Mouse (Mus musculus) lung, postnatal 0 days (tissue): ENCODE data around the gene Gng2.

Experiments used
- CTCF ChIP-seq: IDR thresholded peaks from 2 replicates; pipeline ENCODE4 v1.5.1; 2016; ENCODE audit warnings: antibody characterized with exemption, mild to moderate bottlenecking
- EP300 ChIP-seq: IDR thresholded peaks from 2 replicates; pipeline ENCODE4 v1.6.1; 2016; ENCODE audit warnings: antibody characterized with exemption, mild to moderate bottlenecking, control low read depth

GRCm38 (mm10) chr14:19969011-19969521 lies 8.4 kb downstream of the Gng2 start:
- no peak; the same call in 1 of the 2 replicates for TF ChIP-seq CTCF
- no peak for TF ChIP-seq EP300
